Mouse (Mus musculus) monocyte, adult 2 months (primary cell): ENCODE results near the gene Gm20388.

Experiments used
- DNase-seq, 2 experiments: peaks; one replicate each; pipeline ENCODE4 v3.0.0; 2022; ENCODE audit warnings: low spot score in 2 of 2, low read depth in 1 of 2

Gm20388 gene

DNA sequence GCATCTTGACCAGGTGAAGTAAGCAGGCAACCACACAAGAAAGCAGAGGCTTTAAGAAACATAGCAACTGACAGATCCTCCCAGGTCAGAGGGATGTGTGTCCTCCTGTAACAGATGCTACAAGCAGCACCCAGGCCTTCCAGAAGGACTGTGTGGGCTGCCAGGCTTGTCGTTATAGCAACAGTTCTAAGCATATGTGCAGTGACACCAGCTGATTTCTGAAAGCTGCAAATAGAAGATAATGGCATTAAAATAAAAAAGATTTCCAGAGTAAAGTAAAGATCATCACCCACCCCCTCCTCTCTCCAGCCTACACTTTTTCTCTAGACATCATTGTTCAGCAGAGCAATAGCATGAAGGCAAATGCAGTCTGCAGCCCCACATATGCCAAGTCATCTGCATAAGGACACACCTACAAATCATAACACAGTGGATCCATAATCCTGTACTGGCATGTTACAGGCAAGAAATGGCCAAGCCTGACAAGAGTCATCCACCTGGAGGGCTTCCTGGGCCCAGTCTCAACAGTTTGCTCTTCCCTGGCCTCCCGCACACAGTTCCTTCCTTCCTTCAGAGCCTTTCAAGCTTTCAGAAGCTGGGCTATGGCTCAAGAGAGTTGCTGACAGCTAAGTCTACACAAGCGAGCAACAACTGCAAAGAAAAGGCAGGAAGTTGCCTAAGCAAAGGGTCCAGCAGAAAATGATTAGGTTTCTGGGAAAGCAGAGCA is 3021.4 kb downstream of the Gm20388 start:
- DNase-seq: no peak

DNA sequence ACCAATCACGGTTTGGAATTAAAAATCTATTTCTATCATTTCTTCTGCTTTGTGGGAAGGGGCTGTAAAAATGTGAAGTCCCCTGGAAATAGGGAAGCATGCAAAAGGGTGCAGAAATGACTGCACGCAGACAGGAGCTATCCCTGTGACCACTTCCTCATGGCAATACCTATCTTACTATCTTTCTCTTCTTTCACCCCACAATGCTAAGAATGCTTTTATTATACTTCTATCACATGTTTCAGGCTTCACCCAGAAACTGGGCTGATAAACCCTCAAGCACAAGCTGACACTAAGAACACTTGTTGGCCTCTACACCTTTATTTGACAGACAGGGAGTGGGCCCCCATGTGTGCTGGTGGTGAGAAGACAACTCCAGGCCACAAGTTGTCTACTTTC is 3021.9 kb downstream of the Gm20388 start:
- DNase-seq: no peak

DNA sequence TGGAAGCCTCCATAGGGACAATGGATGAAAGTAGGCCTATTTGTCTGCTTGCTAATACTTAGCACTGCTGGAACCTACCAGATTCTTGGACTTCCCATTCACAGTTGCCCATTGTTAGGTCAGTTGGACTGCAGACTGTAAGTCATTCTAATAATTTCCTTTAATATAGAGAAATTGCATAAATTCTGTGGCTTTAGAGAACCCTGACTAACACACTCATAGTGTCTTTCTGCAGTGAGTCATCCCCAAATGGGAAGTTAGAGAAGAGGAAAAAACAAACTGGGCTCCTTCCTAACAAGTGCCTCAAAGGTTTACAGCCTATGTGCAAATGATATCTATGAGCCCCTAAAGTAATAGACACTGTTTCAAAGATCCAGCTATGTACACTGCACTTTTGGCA is 3023.3 kb downstream of the Gm20388 start:
- DNase-seq: no peak

DNA sequence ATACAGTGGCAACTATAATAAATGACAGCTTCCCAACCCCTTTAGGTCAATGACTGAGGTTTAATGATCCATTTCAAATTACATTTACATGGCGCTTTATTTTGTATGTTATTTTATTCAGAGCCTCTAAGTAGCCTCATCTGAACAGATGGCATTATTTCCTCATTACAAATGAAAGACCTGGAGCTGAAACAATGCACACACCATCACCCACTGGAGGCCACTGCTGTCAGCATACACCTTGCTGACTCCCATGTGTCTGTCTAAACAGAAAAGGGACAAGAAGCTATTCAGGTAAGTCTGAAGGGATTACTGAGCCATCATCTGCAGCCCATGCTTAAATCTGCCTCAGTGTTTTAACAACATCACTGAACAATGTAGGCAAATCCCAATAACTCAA is 3024.5 kb downstream of the Gm20388 start:
- no peak for DNase-seq

DNA sequence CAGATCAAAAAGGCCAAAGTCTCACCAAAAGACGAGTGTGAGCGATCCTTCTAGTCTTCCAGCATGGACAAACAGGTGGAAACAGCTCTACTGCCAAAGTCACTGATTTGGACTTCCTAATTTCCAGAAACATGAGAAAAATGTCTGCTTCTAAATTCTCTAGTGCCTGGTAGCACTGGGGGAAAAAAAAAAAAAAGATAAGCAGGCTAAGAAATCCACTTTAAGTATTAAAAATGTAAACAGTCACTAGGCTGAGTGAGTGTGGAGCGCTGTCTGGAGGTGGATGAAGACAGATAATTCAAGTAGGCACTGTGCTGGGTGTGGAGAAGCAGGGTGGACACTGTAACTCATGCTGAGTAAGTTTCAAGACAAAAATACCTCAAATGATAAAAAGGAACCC is 3025.3 kb downstream of the Gm20388 start:
- no peak for DNase-seq

DNA sequence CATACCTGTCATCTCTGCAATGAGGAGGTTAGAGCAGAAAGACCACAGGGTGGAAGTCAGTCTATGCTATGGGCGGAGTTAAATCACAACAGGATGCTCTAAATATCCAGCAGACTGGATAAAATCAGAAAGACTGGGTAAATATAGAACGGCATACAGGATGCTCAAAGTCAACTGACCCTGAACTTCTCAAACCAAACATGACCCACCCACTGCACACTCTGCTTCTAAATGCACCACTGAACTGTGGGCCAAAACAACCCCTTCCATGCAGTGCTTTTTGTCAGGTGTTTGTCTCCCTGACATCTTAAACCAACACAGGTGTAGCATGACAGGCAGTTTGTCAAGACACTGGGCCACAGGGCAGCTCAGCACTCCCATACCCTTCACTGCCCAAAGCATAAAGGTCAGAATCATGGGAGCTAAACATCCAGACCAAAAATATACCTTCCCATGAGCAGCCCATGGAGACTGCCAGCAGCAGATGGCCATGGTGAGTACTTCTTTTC is 3027.0 kb downstream of the Gm20388 start:
- no peak for DNase-seq

DNA sequence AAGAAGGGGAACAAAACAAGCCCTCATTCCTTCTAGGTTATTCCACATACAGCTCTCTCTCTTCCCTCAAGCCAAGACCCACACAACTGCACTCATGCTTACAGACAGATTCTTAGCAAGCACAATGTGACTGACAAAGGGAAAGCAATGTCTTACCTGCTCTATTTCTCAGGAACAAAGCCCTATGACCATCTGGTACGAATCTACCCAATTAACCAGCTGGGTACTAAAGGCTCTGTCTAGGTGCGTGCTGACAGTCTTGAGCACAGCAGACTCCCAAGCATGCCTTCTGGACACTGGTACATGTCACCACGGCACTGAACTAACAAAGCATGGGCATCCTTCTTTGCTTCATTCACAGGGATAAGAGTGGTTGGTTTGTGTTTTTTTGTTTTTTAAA is 3027.5 kb downstream of the Gm20388 start:
- no peak for DNase-seq

DNA sequence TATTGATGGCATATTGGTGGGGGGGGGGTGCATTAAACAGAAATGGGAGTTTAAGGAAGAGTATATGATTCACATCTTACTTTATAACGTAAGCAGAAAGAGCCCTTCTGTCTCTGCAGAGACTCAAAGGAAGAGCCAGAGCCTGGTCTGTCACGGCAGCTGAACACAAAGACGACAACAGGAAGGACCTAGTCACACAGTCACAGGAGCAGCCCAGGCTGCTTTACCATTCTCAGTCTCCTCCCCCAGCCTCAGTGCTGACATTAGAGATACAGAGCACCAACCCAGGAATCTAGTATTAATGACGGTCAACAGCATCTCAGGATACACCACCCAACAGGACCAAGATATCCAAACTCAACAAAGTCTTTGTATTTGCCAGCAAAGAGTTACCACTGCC is 3027.9 kb downstream of the Gm20388 start:
- DNase-seq: no peak

DNA sequence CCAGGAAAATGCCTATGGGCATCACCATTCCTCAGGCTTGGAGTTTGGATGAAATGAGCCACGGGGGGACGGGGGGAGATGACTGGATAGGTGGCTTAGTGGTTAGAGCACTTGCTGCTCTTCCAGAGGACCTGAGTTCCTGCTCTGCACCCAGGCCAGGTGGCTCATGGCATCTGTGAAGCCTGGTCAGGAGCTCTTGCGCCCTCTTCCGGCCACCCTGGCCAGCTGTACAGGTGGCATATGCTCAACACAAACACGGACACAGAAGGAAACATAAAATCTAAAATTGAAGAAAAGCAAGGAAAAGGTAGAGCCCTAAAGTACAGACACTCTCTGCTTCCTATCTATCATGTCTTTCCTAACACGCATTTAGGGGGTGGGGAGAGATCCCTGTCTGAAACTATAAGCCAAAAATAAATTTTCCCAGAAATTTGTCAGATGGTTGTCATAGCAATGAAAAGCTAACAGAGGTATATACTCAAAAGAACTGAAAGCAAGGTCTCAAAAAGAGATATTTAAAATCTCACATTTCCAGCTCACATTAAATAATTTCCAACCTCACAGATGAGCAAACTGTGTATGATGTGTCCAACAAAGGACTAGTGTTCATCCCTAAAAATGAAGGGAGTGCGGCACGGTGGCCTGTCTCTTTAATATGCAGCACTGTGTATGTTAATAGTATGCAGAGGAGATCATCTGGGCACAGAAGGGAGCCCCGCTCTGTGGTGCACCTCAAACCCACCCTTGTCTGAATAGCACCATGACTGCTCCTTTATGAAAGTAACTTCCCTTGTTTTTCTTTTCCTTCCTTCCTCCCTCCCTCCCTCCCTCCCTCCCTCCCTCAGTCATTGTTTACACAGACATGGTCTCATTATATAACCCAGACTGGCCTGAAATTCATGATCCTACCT is 3032.4 kb downstream of the Gm20388 start:
- DNase-seq: no peak

DNA sequence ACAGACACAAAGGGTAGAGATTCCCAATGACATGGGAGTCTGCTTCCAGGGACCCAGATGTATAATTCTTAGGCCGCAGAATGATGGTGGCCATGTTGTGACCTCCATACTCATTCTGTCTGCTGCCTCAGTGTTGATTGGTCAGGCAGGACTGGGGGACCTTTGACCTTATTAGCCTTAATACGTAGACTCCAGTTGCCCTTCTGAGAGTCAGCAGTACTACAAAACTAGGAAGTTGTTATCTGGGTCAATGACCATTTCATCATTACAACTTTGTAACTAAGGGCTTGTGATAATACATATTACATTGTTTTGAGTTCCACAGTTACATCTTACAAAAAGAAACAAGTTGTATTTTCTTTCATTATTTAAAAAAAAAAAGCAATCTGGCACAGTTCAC is 3035.1 kb downstream of the Gm20388 start:
- DNase-seq: no peak

DNA sequence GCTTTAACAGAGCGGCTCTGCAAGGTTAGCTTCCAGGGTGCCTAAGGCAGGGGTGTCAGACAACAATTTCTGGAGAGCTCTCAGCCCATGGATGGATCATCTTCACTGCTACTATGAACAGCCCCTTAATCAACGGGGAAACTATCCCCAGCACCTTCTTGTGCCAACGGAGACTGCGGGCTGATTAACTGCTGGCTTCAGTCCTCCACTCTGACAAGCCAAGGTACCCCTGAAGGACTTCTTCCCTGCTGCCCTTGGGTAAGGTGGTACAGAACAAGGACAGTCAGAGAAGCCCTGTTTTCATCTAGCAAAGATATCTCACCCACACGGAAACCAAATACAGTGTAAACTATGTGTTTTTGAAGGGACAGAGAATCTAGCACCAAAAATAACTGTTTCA is 3039.1 kb downstream of the Gm20388 start:
- DNase-seq: no peak

DNA sequence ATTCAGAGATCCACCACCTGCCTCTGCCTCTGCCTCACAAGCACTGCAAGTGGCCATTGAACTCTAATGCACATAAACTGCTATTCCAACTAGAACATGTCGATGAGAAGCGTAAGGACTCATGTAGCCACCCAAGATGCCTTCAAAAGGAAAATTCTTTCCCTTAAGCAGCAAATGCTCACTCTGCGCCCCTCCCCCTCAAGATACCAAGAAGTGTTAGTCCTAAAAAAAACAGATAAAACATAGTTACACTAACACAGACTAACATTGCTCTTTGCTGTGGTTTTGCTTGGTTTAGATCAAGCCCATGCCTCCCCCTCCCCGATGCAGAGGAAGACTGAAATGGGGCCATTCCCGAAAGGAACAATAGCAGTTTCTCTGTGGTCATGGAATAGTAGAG is 3040.8 kb downstream of the Gm20388 start:
- DNase-seq: no peak

DNA sequence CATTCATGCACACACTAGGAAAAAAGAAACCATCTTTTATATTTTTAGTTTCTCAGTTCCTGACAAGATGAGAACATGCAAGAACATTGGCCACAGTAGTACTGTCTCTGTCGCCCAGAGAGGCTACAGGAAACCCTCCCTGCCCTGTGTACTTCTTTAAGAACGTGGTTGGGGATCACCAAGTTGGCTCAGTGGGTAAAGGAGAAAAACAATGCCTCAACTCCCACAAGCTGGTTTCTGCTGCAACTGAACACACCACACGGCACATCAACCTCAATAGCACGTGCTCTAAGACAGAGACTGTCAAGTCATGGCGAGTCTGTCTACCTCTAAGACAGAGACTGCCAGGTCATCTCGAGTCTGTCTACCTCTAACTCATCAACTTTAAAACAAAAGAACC is 3042.4 kb downstream of the Gm20388 start:
- DNase-seq: no peak

DNA sequence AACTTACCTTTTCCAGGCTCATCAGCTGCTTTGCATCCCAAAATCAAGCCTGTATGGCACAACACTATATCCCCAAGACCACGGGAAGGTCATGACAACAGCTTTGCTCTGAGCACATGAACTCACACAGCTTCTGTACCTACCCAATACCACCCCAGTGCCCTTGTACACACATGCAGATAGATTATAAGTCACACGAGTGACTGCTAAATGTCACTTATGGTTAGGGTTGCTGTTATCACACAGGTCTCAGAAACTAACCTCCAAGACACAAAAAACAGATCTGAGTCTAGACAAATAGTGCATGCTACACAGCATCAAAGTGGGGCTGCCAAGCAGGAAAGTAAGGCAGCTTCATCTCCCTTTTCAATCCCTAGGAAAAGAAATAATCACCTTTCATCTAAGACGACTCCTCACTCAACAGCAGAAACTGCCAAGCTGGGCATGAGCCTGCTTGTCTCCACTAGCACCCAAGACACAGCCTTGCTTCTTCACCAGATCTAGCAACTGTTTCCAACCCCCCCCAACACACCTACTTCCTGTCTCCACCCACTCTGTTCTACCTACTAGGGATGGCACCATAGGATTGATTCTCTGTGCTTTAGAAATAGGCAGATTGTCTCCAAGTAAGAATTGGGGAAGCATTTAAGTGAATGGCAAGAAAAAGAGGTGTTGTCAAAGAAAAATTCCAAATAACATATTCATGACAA is 3043.6 kb downstream of the Gm20388 start:
- DNase-seq: no peak

DNA sequence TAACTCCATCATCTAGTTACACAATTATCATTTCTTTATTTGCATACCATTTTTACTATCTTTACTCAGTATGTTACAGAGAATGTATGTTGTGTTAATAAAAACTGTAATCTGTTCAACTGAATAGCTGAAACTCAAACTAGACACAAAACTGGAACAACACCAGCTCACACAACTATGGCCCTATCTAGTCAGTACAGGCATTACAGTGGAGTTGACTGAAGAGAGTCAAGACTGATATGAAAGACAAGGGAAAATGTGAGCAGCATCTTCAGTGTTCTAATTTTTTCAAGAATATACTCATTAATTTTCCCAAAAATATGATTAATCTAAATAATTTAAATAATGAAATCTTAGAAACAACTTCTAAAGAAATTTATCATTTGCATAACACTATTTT is 3044.6 kb downstream of the Gm20388 start:
- no peak for DNase-seq

DNA sequence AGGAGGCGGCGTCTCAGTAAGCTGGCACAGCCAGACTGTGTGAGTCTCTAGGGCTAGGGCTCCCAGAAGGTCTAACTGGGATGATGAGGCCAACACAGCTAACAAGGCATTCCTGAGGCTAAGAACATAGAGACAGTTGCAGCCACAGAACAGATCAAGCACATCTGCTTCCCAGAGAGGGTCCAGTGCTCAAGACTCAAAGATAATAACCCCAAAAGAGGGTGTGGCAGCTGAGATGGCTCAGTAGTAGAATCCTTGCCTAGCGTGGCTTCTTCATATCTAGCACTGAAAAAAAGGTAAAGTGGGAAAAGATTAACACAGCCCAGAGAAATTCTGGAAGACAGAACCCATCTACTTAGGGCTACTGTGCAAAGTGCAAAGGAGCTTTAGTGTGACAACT is 3045.4 kb downstream of the Gm20388 start:
- DNase-seq: no peak

DNA sequence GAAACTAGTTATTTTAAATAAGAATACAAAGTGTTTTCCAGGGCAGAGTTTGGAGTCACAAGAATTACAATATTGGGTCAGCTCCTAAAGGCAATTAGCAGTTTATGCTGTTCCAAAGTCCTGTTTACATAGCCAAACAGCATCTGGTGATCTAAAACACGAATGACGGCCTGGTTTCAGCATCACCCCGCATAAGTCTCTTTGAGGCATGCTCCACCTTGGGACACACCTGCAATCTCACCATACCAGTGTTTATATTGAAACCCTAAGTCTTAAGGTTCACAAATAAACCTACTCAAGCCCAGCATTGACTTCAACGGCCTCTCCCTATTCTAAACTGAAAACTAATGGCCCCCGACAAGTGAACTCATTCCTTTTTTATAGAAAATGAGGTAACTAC is 3049.7 kb downstream of the Gm20388 start:
- DNase-seq: no peak

DNA sequence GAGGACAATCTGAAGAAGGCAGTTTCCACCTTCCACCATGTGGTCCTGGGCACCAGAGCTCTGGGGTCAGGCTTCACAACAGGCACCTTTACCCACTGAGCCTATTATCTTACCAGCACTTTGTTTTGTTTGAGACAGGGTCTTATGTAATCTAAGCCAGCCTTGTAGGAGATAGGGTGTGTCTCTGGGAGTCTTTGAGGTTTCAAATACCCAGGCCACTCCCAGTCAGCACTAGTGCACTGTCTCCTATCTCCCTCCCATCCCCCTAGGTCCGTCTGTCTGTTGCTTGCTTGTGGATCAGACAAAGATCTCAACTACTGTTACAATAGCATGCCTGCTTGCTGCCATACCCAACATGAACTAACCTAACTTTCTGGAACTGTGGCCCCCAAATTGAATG is 3050.3 kb downstream of the Gm20388 start:
- no peak for DNase-seq

DNA sequence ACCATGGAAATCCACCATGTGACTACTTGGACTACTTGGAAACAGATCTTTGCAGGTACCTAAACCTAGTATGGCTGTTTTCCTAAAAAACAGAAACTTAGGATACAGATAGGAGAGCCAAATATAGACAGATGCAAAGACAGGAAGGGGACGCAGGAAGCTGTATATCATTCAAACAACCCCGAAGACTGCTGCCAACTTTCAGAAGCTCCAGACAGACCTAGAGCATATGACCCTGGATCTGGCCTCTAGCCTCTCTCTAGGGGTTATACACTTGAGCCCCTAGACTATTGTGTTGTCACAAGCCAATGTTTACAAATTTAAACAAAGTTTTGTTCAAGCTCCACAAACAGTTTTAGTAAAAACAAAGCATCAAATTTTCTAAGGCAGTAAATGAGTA is 3050.8 kb downstream of the Gm20388 start:
- DNase-seq: no peak

DNA sequence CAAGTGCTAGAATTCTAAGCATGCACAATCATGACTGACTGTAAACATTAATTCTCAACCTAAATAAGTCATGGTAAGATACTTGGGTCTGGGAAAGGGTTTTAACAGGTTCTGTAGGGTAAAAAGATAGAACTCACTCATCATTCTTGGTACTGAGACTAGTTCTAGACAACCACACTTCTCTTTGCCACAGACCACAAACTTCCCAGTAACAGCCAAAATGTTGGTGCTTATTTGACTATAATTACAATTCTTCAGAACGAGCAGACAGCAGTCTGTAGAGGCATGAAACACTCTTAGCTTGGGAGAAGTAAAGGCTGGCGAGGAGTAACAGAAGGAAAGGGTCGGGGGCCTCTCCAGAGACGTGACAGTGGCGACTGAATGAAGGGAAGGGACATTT is 3051.4 kb downstream of the Gm20388 start:
- DNase-seq: no peak

DNA sequence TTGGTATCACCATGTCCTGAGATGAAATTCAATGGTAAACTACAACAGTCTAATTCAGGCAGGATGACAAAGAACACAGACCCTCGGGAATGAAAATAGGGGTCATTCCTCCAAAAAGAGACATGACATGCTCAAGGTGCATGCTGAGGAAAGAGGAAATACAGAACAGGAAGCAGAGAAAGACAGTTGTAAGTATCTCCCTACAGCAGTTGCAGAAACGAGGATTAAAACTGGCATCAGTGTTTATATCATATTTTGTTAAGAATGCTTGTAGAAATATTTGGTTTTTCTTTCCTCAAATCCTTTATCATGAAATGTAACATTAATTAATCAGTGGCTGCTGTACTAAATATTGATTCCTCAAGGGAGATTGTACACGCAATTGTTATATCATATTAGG is 3056.0 kb downstream of the Gm20388 start:
- DNase-seq: no peak

DNA sequence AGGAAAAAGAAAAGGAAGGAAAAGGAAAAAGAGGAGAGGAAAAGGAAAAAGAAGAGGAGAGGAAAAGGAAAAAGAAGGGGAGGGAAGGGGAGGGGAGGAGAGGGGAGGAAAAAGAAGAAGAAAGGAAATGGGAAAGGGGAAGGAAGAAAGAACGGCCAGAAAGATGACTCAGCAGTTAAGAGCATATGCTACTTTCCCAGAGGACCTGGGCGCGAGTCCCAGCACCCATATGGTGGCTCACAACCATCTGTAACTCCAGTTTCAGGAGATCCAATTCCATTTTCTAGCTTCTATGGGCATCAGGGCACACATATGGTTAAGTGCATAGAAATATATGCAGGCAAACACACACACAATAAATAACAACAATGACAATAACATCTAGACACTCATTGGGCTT is 3057.5 kb downstream of the Gm20388 start:
- DNase-seq: no peak
